Mouse (Mus musculus) inflammation-experienced regulatory T-cells, adult 6 months (primary cell): ENCODE measurements around the gene Elovl2. TPM values are rescaled to one million over a fixed set of nuclear protein-coding genes. Genes with fewer than 3 reads are reported as not detected.

ENCODE experiments used
- ATAC-seq: one replicate; pipeline ENCODE4 v1.8.0; 2017
- polyA plus RNA-seq, 3 experiments: library from polyadenylated mRNA; unstranded; fragments of 100-300 nt; shearing (Covaris generic); gene quantifications; one replicate each; pipeline ENCODE4 v1.2.1; 2017

Gene Elovl2
- polyA plus RNA-seq, 3 experiments from 2014 or later = not detected

DNA sequence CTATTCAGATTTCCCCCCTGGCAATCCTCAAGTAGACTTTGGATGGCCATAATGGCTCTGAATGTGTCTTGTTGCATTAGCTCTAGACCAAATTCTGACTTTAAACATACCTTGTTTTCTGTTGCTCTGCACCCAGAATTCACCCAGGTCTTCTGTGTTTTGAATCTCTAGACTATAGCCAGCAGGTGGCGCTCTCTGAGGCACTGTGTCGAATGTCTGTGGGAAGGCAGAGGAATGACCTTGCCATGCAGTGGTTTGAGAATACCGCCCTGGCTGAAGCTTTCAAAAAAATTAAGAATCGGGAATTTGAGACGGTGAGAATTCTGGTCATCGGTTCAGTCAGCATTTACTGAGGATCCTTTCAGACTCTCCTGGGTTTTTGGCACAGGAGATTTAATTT, 85.3 kb downstream of the Elovl2 start:
- ATAC-seq = no peak

Other genes with a start within 250 kb of the Elovl2 start
- 100 to 1,000 TPM in 1 of 3 experiments, 10 to 100 TPM in 2; 75.7 to 103 (median 84.7) TPM for gene Pak1ip1, start 219.4 kb downstream of the Elovl2 start, polyA plus RNA-seq
- gene Tmem14c, start 204.1 kb downstream of the Elovl2 start, polyA plus RNA-seq = 100 to 1,000 TPM; 130 to 207 (median 140) TPM
- gene Mak, start 140.7 kb downstream of the Elovl2 start, polyA plus RNA-seq = under 1 TPM in 1 of 3 experiments, not detected in 2; 0.13 TPM
- gene Gcm2, start 109.4 kb downstream of the Elovl2 start, polyA plus RNA-seq = under 1 TPM in 1 of 3 experiments, not detected in 2; 0.95 TPM
- under 1 TPM in 1 of 3 experiments, not detected in 2; 0.38 TPM for gene Sycp2l, start 106.1 kb downstream of the Elovl2 start, polyA plus RNA-seq
- 1 to 10 TPM; 2.3 to 4.8 (median 3.1) TPM for gene Smim13, start 29.4 kb upstream of the Elovl2 start, polyA plus RNA-seq
- not detected for gene Gm17364, start 53.6 kb upstream of the Elovl2 start, polyA plus RNA-seq